Mouse (Mus musculus): ENCODE measurements around the gene Siah1a.
A peak's percentile ranks its signal among the peaks of the same experiment; 100 is the strongest.

Gene Siah1a

GRCm38 (mm10) chr8:86745221-86745934, at the start of gene Siah1a, which contains the start of gene Gm10638:
Siah1a (minus strand) TSS chr8:86745934.
Gm10638 (plus strand) TSS chr8:86745699.
- peak; percentile 56 to 73 for DNase-seq (ENCODE audit: low spot score in 2 of 2)

- DNase-seq (ENCODE audit: low spot score in 2 of 2): no peak
Measured at GRCm38 (mm10) chr8:86794716-86795115, 49.0 kb upstream of the Siah1a start.

- DNase-seq (ENCODE audit: low spot score in 2 of 2): no peak
Measured at GRCm38 (mm10) chr8:86791542-86791941, 45.8 kb upstream of the Siah1a start.

GRCm38 (mm10) chr8:86789576-86789975, 43.8 kb upstream of the Siah1a start:
- DNase-seq (ENCODE audit: low spot score in 2 of 2): no peak

GRCm38 (mm10) chr8:86787891-86788420, 42.2 kb upstream of the Siah1a start:
- no peak for DNase-seq (ENCODE audit: low spot score in 2 of 2)

GRCm38 (mm10) chr8:86786498-86786897, 40.8 kb upstream of the Siah1a start:
- DNase-seq (ENCODE audit: low spot score in 2 of 2): no peak

- DNase-seq (ENCODE audit: low spot score in 2 of 2): no peak
Measured at GRCm38 (mm10) chr8:86781094-86781493, 35.4 kb upstream of the Siah1a start.

GRCm38 (mm10) chr8:86779207-86779606, 33.5 kb upstream of the Siah1a start:
- DNase-seq (ENCODE audit: low spot score in 2 of 2): no peak

- no peak for DNase-seq (ENCODE audit: low spot score in 2 of 2)
Measured at GRCm38 (mm10) chr8:86769945-86770715, 24.4 kb upstream of the Siah1a start.

GRCm38 (mm10) chr8:86768499-86768898, 22.8 kb upstream of the Siah1a start:
- peak; percentile 37 to 41 for DNase-seq (ENCODE audit: low spot score in 2 of 2)

- DNase-seq (ENCODE audit: low spot score in 2 of 2): no peak
Measured at GRCm38 (mm10) chr8:86766548-86767211, 20.9 kb upstream of the Siah1a start.

- DNase-seq (ENCODE audit: low spot score in 2 of 2): no peak
Measured at GRCm38 (mm10) chr8:86765669-86766068, 19.9 kb upstream of the Siah1a start.

- no peak for DNase-seq (ENCODE audit: low spot score in 2 of 2)
Measured at GRCm38 (mm10) chr8:86765155-86765554, 19.4 kb upstream of the Siah1a start.

- no peak for DNase-seq (ENCODE audit: low spot score in 2 of 2)
Measured at GRCm38 (mm10) chr8:86762806-86763205, 17.1 kb upstream of the Siah1a start.

- DNase-seq (ENCODE audit: low spot score in 2 of 2): no peak
Measured at GRCm38 (mm10) chr8:86760746-86761145, 15.0 kb upstream of the Siah1a start.

- DNase-seq (ENCODE audit: low spot score in 2 of 2): no peak
Measured at GRCm38 (mm10) chr8:86759090-86759491, 13.4 kb upstream of the Siah1a start.

GRCm38 (mm10) chr8:86758651-86759050, 12.9 kb upstream of the Siah1a start:
- DNase-seq (ENCODE audit: low spot score in 2 of 2): no peak

- peak; percentile 50 to 55 for DNase-seq (ENCODE audit: low spot score in 2 of 2)
Measured at GRCm38 (mm10) chr8:86756948-86757733, 11.4 kb upstream of the Siah1a start.

- no peak for DNase-seq (ENCODE audit: low spot score in 2 of 2)
Measured at GRCm38 (mm10) chr8:86749842-86750241, 4.1 kb upstream of the Siah1a start.

GRCm38 (mm10) chr8:86746511-86746910, 777 bp upstream of the Siah1a start:
- DNase-seq (ENCODE audit: low spot score in 2 of 2): no peak

- DNase-seq (ENCODE audit: low spot score in 2 of 2): peak; percentile 92 to 93
Measured at GRCm38 (mm10) chr8:86745935-86746441, 254 bp upstream of the Siah1a start.

Data from right cerebral cortex, adult 2 months (tissue).